Mouse (Mus musculus) CH12F3 (cell line): ENCODE measurements around the gene Cenpm.

Experiments
- in situ Hi-C: fragments of 300-500 bp; cut with MboI; formaldehyde crosslinking; loops from 2 replicates; pipeline ENCODE4 v1.14.3; 2020; ENCODE audit warnings: low sequenced_read_pairs

The Cenpm gene

DNA sequence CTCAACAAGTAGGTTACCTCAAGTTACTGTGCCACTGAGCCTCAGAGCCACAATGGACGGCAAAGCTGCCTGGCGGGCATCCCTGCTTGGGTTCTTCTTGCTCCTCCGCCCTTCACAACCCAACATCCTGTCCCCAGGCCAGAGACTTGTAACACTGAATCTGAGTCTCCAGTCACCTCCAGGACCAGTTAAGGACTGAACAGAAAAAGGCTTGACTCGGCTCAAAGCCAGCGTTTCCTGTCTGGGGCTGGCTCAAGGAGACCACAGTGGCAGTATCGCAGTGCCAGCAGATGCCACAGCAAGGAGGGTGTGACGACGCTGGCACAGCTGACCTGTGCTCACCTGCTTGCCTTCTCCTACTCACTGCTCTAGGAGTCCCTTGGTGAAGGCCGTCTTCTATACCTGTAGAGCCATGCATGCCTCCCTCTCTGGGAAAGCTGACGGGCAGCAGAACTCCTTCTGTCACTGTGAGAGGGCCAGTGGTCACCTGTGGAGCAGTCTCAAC is 47.2 kb downstream of the Cenpm start:
- in situ Hi-C loops: no loop called here

DNA sequence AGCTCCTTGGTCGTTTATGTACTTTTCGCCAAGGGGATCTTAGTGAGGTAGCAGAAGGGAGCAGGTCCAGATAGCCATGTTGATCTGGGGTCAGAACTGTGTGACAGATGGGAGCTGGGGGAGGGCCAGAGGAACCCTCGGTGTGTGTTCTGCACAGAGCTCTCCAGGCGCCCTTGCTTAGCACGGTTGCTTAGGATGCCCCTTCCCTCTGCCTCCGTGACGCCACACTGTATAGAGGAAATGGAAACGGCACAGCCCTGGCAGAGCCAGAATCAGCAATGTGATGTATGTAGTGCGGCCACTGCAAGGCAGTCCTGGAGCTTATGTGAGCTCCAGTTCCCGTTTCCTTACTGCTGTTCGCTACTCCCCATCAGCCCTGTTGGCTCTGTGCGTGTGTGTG is 48.2 kb downstream of the Cenpm start:
- in situ Hi-C loops: no loop called here

DNA sequence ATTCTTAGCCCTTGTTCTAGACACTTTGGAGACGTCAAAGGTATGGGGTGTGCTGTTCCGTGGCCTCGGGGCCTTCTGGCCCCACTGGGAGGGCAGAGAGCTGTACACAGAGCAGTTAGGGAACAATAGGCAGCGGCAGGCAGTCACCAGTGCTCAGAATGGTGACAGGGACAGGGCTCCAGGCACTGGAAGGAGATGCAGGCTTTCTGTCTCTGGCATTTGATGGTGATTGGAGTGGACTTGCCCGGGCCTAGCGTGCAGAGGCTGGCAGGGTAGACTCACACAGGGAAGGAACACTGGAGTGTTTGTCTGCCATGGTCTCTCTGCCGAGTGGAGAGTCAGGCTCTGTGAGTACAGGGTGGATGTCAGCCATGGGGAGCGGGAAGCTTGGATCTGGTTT is 51.9 kb downstream of the Cenpm start:
- in situ Hi-C loops: no loop called here

DNA sequence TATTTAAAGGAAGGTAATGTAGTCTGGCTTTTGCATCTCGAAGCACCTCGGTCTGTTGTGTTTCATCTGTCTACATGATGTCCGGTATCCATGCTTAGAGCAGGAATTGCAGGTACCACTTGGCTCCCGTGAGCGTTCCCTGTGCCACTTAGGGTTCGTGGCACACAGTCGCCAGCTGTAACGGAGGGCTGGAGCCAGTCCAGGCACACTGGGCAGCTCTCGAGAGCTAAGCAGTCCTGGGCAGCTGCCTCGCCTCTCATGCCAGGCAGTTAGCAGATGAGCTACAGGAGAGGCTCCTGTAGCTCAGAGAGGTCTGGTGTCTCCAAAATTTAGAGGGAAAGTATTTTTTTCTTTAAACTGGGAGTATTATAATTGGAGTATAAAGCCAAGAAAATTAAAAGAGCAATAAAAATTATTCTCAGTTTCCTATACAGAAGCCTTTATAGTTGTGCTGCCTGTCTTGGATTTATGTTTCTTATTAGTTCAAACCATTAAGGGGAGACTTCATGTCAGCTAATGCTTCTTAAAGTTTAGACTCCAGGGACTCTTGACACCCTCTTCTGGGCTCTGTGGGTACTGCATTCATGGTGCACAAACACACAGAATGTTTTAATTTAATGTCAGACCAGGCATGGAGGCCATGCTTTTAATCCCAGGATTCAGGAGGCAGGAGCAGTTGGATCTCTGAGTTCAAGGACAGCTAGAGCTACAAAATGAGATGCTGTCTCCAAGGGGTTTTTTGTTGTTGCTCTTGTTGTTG is 55.9 kb downstream of the Cenpm start:
- in situ Hi-C loops: no loop called here

DNA sequence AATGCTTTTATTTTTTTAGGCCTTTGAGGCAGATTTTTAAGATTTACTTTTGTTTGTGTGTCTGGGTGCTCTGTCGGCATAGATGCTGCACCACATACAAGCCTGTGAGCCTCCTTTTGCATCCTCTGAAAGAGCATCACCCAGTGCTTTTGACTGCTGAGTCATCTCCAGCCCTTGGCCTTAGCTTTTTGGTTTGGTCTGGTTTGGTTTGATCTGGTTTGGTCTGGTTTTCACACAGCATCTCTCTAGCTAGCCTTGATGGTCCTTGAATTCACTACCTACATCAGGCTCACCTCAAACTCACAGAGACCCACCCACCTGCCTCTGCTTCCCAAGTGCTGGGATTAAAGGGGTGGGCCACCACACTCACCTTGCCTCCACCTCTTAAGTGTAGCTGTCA is 56.6 kb downstream of the Cenpm start:
- in situ Hi-C loops: no loop called here

DNA sequence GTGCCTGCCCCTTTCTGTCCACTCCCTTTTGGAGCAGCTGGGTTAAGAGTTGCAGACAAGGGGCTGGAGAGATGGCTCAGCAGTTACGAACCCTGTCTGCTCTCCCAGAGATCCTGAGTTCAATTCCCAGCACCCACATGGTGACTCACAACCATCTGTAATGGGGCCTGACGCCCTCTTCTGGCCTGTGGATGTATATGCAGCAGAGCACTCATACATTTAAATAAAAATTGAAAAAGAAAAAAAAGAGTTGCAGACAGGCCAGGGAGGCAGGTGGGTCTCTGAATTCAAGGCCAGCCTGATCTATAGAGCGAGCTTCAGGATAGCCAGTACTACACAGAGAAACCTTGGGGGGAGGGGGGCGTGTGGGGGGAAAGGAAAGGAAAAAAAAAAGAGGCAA is 57.1 kb downstream of the Cenpm start:
- in situ Hi-C loops: no loop called here

DNA sequence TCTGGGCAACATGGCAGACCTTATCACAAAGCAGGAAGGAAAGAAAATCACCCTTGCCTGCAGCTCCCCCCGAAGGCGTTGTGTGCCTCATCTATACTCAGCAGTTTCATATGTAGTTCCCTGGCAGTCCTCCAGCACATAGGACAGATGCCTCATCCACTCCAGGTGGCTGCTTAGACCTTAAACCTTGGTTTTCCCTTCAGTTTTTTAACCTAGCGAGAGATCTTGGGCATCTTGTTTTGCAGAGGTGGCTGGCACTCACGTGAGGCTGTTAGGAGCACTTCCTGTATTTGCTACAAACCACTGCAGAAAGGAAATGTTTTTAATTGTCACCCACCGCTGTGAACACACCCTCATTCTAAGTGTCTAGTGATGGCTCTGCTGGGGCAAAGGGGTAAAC is 57.6 kb downstream of the Cenpm start:
- in situ Hi-C loops: no loop called here

DNA sequence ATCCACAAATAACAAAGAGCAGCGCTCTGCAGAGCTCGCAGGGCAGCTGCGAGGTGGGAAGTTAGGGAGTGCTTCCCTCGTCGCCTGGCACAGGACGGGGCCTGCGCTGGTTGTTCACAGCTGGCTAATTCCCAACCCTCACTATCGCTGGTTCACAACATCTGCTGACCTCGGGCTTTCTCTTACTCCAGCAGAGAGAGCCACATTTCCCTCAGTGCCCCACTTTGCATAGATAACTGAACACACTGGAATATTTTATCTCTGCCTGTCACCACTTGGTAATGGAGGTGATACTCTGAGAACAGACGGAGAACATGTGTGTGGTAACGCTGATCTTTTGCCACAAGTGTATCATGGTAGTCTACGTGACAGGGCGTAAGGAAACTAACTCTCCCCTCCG is 58.4 kb downstream of the Cenpm start:
- in situ Hi-C loops: no loop called here

DNA sequence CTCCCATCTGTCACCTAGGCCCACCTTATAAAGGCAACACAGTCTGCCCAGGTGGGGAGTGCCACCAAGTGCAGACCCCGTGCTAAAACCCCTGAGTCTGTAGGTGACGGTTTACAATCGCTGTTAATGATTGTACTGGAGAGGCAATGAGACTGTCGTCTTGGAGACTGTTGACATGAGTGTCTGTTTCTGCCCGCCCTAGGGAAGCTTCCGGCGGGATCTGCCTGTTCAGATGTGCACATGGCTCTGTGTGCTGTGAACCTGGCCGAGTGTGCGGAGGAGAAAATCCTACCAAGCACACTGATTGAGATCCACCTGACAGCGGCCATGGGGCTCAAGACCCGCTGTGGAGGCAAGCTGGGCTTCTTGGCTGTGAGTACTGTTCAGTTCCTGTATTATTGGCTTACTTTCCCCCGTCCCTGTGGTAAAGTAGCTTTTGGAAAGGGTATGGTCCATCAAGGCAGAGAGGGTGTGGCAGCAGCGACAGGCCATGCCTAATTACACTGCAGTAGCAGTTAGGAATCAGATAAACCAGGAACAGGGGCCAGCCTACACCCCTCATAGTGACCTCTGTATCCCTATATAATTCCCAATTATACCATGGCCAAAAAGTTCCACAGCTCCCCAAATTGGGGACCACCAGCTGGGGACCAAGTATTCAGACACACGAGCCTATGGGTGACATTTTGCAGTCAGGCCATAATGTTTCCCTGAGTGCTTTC is 59.3 kb downstream of the Cenpm start:
- in situ Hi-C loops: no loop called here

DNA sequence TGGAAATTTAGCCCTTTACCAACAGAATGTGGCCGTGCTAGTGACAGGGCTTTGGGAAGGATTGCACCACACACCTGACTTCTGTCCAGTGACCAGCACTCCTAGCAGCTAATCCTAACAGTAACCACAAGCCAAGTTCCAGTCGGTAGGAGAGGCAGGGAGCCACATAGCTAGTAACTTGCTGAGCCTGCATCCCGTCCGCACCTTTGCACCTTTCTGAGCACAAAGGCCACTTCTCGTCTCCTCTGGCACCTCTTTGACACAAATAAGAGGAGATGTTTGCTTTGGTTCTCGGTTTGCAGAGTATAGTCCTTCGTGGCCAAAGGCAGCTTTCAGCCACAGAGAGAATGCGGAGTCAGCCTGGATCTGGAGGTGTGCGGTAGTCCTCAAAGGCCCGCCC is 59.9 kb downstream of the Cenpm start:
- in situ Hi-C loops: no loop called here

DNA sequence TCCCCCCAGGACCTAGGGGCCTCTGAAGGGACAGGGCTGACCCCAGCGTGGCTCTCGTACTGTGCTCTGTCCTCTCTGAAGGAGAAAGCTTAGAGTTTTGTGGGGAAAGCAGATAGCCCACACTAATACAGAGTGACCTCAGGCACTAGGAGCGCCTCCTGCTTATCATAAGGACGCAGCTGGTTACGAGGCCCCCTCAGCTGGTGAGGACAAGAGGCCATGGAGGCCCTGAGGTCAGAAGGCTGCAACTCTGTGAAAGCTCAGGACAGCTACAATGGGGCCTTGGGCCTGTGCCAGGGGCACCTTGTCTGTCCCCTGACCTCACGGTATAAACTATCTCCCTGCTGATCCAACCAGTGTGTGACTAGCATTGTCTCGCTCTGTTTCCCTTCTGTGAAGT is 60.4 kb downstream of the Cenpm start:
- in situ Hi-C loops: no loop called here
